Mouse (Mus musculus): ENCODE measurements around the gene Mrpl14. TPM values are rescaled to one million over a fixed set of nuclear protein-coding genes. Genes with fewer than 3 reads are reported as not detected.

The Mrpl14 gene
- polyA plus RNA-seq, 1 experiment from 2014 or later = 152 TPM

DNA sequence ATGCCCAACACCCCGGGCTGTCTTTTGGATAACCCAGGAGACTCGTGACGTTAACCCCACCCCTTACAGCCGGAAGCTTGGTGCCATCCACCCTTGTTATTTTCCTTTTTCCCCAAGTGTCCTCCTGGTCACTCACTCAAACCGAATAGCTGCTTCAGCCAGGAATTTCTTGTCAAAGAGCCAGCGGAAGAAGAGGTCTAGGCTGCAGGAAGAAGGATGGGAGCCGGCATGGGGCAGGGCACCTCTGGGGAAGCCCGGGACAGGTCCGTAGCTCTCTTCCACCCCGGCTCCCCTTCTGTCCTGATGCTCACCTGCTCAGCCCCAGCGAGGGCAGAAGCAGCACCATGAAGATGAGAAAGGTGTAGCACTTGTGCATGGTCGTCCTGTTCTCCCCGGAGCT, 21.5 kb upstream of the Mrpl14 start:
- Histone ChIP-seq H3K9me3 (replicated peaks; ENCODE audit: control insufficient read depth, low read length) (no peaks in the 10 kb centered on the region), H3K27me3 (ENCODE audit: control insufficient read depth, insufficient read depth, low read length) (no peaks in the 10 kb centered on the region), H3K36me3 (ENCODE audit: control insufficient read depth, insufficient read depth, low read length) (peaks cover 8% of the 10 kb centered on the region; the same call in 1 of the 2 replicates), H3K4me1 (ENCODE audit: control insufficient read depth, insufficient read depth, low read length) (no peaks in the 10 kb centered on the region), H3K27ac (ENCODE audit: low read length) (no peak overlapping the region), H3K9ac (ENCODE audit: low read length) (no peak overlapping the region), H3K4me2 (ENCODE audit: low read depth, low read length) (no peak overlapping the region), H3K4me3 (replicated peaks; ENCODE audit: low read length) (no peak overlapping the region)
- ATAC-seq (ENCODE audit: insufficient read depth, low FRiP score) = no peak
- 87% methylated on average over 13 of the region's 13 CpGs for WGBS

DNA sequence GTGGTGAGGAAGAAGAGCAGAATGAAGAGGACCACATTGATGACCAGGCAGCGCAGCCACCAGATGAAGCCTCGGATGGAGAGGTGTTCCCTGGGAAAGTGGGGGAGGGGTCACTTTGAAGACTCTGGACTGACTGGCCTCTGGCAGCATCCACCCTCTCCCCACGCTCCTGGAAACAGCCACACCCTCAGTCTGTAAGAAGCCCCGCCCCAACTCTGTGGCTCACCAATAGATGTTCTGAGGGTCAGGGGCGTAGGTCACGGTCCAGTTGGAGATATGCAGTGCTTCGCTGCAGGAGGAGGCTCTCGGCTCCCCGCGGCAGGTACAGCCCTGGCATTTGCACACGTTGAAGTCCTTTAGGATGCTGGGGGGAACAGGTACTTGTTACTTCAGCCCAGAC, 20.0 kb upstream of the Mrpl14 start:
- no peak overlapping the region for H3K9ac ChIP-seq (ENCODE audit: low read length)
- no peaks in the 10 kb centered on the region for H3K27me3 ChIP-seq (ENCODE audit: control insufficient read depth, insufficient read depth, low read length)
- H3K9me3 ChIP-seq (replicated peaks; ENCODE audit: control insufficient read depth, low read length) = no peaks in the 10 kb centered on the region
- 63% methylated on average over 11 of the region's 11 CpGs for WGBS
- no peak overlapping the region for H3K4me2 ChIP-seq (ENCODE audit: low read depth, low read length)
- peaks cover 8% of the 10 kb centered on the region; the same call in 1 of the 2 replicates for H3K36me3 ChIP-seq (ENCODE audit: control insufficient read depth, insufficient read depth, low read length)
- no peaks in the 10 kb centered on the region for H3K4me1 ChIP-seq (ENCODE audit: control insufficient read depth, insufficient read depth, low read length)
- no peak overlapping the region for H3K27ac ChIP-seq (ENCODE audit: low read length)
- ATAC-seq (ENCODE audit: insufficient read depth, low FRiP score) = no peak
- H3K4me3 ChIP-seq (replicated peaks; ENCODE audit: low read length) = no peak overlapping the region

DNA sequence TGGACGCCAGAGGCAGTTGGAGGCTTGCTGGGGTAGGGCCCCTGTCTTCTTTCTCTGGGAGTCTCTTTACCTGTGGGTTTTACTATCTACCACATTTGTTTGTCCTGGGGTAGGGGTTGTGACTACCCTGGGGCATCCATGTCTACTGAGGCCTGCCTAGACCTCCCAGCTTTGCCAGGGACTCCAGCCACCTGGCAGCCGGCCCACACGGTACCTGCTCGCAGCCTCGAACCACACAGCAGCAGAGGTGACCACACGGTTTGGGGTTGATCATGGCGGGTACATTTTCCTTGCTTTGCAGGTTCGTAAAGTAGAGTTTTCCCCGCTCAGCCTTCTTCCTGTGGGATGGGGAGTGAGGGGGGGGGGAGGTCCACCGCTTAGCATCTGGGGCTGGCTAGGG, 18.6 kb upstream of the Mrpl14 start:
- no peaks in the 10 kb centered on the region for H3K27me3 ChIP-seq (ENCODE audit: control insufficient read depth, insufficient read depth, low read length)
- H3K36me3 ChIP-seq (ENCODE audit: control insufficient read depth, insufficient read depth, low read length) = peaks cover 9% of the 10 kb centered on the region; the same call in 1 of the 2 replicates
- H3K9me3 ChIP-seq (replicated peaks; ENCODE audit: control insufficient read depth, low read length) = no peaks in the 10 kb centered on the region
- no peaks in the 10 kb centered on the region for H3K4me1 ChIP-seq (ENCODE audit: control insufficient read depth, insufficient read depth, low read length)
- no peak overlapping the region for H3K9ac ChIP-seq (ENCODE audit: low read length)
- ATAC-seq (ENCODE audit: insufficient read depth, low FRiP score) = no peak
- H3K4me2 ChIP-seq (ENCODE audit: low read depth, low read length) = no peak overlapping the region
- H3K4me3 ChIP-seq (replicated peaks; ENCODE audit: low read length) = no peak overlapping the region
- 82% methylated on average over 10 of the region's 10 CpGs for WGBS
- H3K27ac ChIP-seq (ENCODE audit: low read length) = no peak overlapping the region

DNA sequence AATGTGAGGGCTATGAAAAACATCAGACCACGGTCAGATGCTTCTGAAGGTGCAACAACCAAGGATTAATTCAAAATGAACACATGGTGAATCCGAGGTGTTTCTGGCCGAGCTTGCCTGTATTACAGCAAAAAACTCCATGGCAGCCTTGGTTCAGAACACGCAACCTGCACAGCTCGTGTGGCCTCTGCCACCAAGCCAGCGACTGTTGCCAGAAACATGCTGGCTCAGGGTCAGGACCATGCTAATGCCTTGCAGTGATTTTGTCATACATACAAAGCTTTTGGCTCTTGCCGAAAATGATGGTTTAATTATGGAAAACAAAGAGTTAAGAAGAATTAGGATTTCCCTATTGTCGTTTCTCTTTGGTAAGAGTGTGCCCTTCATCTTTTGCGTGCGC, 18.1 kb upstream of the Mrpl14 start:
- Histone ChIP-seq H3K27ac (ENCODE audit: low read length) (no peak overlapping the region), H3K4me1 (ENCODE audit: control insufficient read depth, insufficient read depth, low read length) (no peaks in the 10 kb centered on the region), H3K27me3 (ENCODE audit: control insufficient read depth, insufficient read depth, low read length) (no peaks in the 10 kb centered on the region), H3K9ac (ENCODE audit: low read length) (no peak overlapping the region), H3K36me3 (ENCODE audit: control insufficient read depth, insufficient read depth, low read length) (peaks cover 13% of the 10 kb centered on the region; the same call in 1 of the 2 replicates), H3K4me2 (ENCODE audit: low read depth, low read length) (no peak overlapping the region), H3K9me3 (replicated peaks; ENCODE audit: control insufficient read depth, low read length) (no peaks in the 10 kb centered on the region), H3K4me3 (replicated peaks; ENCODE audit: low read length) (no peak overlapping the region)
- ATAC-seq (ENCODE audit: insufficient read depth, low FRiP score) = no peak
- 88% methylated on average over 10 of the region's 10 CpGs for WGBS

DNA sequence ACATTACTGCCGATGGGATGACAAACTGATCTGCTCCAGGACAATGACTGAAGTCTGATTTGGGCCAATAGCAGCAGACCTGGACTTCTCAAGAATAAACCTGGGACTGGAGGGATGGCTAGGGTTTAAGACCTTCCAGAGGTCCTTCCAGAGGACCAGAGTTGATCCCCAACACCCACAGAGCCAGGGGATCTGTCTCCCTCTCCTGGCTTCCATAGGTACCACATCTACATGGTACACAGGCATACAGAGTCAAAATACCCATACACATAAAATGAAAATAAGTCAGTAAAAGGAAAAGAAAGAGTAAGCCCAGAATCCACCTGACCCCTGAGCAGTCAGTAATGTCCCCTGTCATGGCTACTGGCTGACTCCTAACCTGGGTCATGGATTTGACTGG, 14.3 kb upstream of the Mrpl14 start:
- Histone ChIP-seq H3K4me2 (ENCODE audit: low read depth, low read length) (no peak overlapping the region), H3K27ac (ENCODE audit: low read length) (no peak overlapping the region), H3K4me3 (replicated peaks; ENCODE audit: low read length) (no peak overlapping the region), H3K4me1 (ENCODE audit: control insufficient read depth, insufficient read depth, low read length) (no peaks in the 10 kb centered on the region), H3K9me3 (replicated peaks; ENCODE audit: control insufficient read depth, low read length) (no peaks in the 10 kb centered on the region), H3K36me3 (ENCODE audit: control insufficient read depth, insufficient read depth, low read length) (peaks cover 5% of the 10 kb centered on the region; the same call in 1 of the 2 replicates), H3K9ac (ENCODE audit: low read length) (no peak overlapping the region), H3K27me3 (ENCODE audit: control insufficient read depth, insufficient read depth, low read length) (no peaks in the 10 kb centered on the region)
- WGBS = 88% methylated on average over 1 of the region's 1 CpGs
- ATAC-seq (ENCODE audit: insufficient read depth, low FRiP score) = no peak

DNA sequence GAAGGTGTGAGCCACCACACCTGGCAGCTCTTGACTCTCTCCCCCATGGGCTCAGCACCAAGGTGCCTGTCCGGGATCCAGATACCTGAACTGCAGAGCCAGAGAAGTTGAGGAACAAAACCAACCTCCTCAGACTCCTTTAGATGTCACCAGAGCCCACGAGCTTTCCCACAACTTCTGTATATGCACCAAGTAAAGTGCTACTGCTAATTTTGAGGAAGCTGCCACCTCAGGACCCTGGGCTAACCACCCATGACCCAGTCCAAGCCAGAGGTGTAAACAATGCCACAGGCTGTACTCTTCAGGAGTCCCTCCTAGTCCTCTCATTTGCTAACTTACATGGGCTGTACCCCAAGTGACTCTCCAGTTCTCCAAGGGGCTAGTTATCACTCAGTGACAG, 13.5 kb upstream of the Mrpl14 start:
- 87% methylated on average over 2 of the region's 2 CpGs for WGBS
- H3K36me3 ChIP-seq (ENCODE audit: control insufficient read depth, insufficient read depth, low read length) = peaks cover 5% of the 10 kb centered on the region; the same call in 1 of the 2 replicates
- no peak overlapping the region for H3K9ac ChIP-seq (ENCODE audit: low read length)
- H3K27ac ChIP-seq (ENCODE audit: low read length) = no peak overlapping the region
- H3K4me1 ChIP-seq (ENCODE audit: control insufficient read depth, insufficient read depth, low read length) = no peaks in the 10 kb centered on the region
- no peak for ATAC-seq (ENCODE audit: insufficient read depth, low FRiP score)
- H3K9me3 ChIP-seq (replicated peaks; ENCODE audit: control insufficient read depth, low read length) = no peaks in the 10 kb centered on the region
- no peak overlapping the region for H3K4me3 ChIP-seq (replicated peaks; ENCODE audit: low read length)
- no peak overlapping the region for H3K4me2 ChIP-seq (ENCODE audit: low read depth, low read length)
- H3K27me3 ChIP-seq (ENCODE audit: control insufficient read depth, insufficient read depth, low read length) = no peaks in the 10 kb centered on the region

DNA sequence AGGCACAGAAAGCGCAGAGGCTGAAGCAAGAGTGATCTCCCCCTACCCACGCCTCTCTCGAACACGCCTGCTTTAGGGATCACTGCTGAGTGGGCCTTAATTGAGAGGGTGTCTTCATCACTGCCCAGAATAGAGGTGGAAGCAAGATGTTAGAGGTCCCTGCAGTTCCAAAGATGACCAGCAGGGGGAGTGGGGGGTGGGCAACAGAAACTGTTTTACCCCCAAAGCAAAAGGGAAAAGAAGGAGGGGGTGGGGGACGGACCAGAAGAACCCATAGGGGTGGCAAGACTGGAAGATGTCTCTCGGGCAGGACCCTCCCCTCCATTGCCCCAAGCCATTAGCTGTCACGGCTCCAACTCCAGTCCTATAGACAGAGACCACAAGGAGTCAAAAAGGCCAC, 8.0 kb upstream of the Mrpl14 start:
- Histone ChIP-seq H3K36me3 (ENCODE audit: control insufficient read depth, insufficient read depth, low read length) (no peaks in the 10 kb centered on the region), H3K4me3 (replicated peaks; ENCODE audit: low read length) (no peak overlapping the region), H3K9me3 (replicated peaks; ENCODE audit: control insufficient read depth, low read length) (no peaks in the 10 kb centered on the region), H3K4me1 (ENCODE audit: control insufficient read depth, insufficient read depth, low read length) (peaks cover 4% of the 10 kb centered on the region; the same call in 1 of the 2 replicates), H3K27me3 (ENCODE audit: control insufficient read depth, insufficient read depth, low read length) (no peaks in the 10 kb centered on the region), H3K9ac (ENCODE audit: low read length) (no peak overlapping the region), H3K4me2 (ENCODE audit: low read depth, low read length) (no peak overlapping the region), H3K27ac (ENCODE audit: low read length) (no peak overlapping the region)
- no peak for ATAC-seq (ENCODE audit: insufficient read depth, low FRiP score)
- 29% methylated on average over 7 of the region's 7 CpGs for WGBS

DNA sequence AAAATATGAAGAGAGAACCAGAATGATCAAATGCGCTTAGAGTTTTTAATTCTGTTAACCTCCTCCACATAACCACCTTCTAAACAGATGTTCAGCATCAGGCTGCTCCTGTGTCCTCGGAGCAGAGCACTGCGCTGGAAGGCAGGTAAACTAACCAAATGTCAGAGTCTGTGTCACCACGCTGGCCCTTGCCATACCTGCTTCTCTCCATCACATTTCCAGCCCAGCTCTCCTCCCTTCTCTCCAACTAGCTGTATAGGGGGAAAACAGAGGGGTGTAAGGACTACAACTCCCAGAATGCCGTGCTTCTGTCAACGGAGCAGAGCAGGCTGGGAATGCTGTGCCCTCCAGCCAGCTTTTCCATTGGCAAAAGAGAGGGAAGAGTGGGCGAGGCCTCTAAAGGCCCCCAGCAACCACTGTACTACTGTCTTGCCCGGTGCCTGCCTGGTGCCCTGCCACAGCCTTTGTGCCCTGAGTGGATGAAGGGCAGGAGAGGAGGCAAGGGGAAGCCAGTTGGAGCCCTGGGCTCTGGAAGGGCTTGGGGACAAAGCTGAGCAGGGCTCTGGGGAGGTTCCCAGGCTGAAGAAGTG, 5.6 kb upstream of the Mrpl14 start:
- no peaks in the 10 kb centered on the region for H3K27me3 ChIP-seq (ENCODE audit: control insufficient read depth, insufficient read depth, low read length)
- peak; percentile 61; the same call in 1 of the 2 replicates for ATAC-seq (ENCODE audit: insufficient read depth, low FRiP score)
- H3K9me3 ChIP-seq (replicated peaks; ENCODE audit: control insufficient read depth, low read length) = no peaks in the 10 kb centered on the region
- H3K4me1 ChIP-seq (ENCODE audit: control insufficient read depth, insufficient read depth, low read length) = peaks cover 12% of the 10 kb centered on the region
- peak overlapping the region; percentile 35; the same call in 1 of the 2 replicates for H3K4me2 ChIP-seq (ENCODE audit: low read depth, low read length)
- 40% methylated on average over 8 of the region's 8 CpGs for WGBS
- 0 out of 2 replicates have a peak overlapping the region, but pooled peaks have one; percentile 5 for H3K4me3 ChIP-seq (replicated peaks; ENCODE audit: low read length)
- H3K9ac ChIP-seq (ENCODE audit: low read length) = peak overlapping the region; percentile 53
- peak overlapping the region; percentile 41; the same call in 1 of the 2 replicates for H3K27ac ChIP-seq (ENCODE audit: low read length)
- no peaks in the 10 kb centered on the region for H3K36me3 ChIP-seq (ENCODE audit: control insufficient read depth, insufficient read depth, low read length)

DNA sequence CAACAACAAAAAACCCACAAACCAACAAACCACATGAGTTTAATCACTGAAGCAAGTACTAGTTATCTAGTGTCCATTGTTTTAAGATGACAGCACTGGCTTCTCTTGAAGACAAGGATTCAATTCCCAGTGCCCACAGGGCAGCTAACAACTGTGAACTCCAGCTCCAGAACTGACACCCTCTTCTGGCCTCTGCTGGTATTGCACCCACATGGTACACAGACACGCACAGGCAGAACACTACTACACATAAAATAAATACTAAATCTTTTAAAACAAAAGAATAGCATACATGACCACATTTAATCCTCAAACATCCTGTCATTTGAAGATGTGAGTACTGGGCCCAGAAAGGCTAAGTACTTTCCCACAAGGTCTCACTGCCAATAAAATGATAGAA, 4.5 kb upstream of the Mrpl14 start:
- no peaks in the 10 kb centered on the region for H3K27me3 ChIP-seq (ENCODE audit: control insufficient read depth, insufficient read depth, low read length)
- ATAC-seq (ENCODE audit: insufficient read depth, low FRiP score) = no peak
- peaks cover 12% of the 10 kb centered on the region for H3K4me1 ChIP-seq (ENCODE audit: control insufficient read depth, insufficient read depth, low read length)
- H3K9ac ChIP-seq (ENCODE audit: low read length) = no peak overlapping the region
- no peak overlapping the region for H3K4me2 ChIP-seq (ENCODE audit: low read depth, low read length)
- WGBS = 100% methylated on average over 1 of the region's 1 CpGs
- no peak overlapping the region for H3K27ac ChIP-seq (ENCODE audit: low read length)
- H3K4me3 ChIP-seq (replicated peaks; ENCODE audit: low read length) = no peak overlapping the region
- H3K9me3 ChIP-seq (replicated peaks; ENCODE audit: control insufficient read depth, low read length) = no peaks in the 10 kb centered on the region
- no peaks in the 10 kb centered on the region for H3K36me3 ChIP-seq (ENCODE audit: control insufficient read depth, insufficient read depth, low read length)
